Mouse (Mus musculus): ENCODE data around the gene Hist2h2be.
"Not testable (repeated sequence)": the region's sequence is repeated elsewhere in the genome, so short reads cannot be mapped to it uniquely, and the experiment has no call there.

Hist2h2be gene

GRCm38 (mm10) chr3:96220765-96221639, at the start of gene Hist2h2be, which contains the start of gene Hist2h2ac:
Gene Hist2h2be (plus strand): TSS chr3:96221119.
Gene Hist2h2ac (minus strand): TSS chr3:96220880.
- peak; percentile 88 to 93 for DNase-seq (ENCODE audit: low spot score in 2 of 2)

GRCm38 (mm10) chr3:96171583-96172196, 49.2 kb upstream of the Hist2h2be start:
- peak in 1 of 2 experiments; percentile 61 for DNase-seq (ENCODE audit: low spot score in 2 of 2)

- DNase-seq (ENCODE audit: low spot score in 2 of 2): peak; percentile 76 to 84
Measured at GRCm38 (mm10) chr3:96172197-96173178, 48.4 kb upstream of the Hist2h2be start, which contains the start of gene Sf3b4. Gene Sf3b4 (plus strand): TSS chr3:96172332.

GRCm38 (mm10) chr3:96173185-96173584, 47.7 kb upstream of the Hist2h2be start:
- DNase-seq (ENCODE audit: low spot score in 2 of 2): no peak

- DNase-seq (ENCODE audit: low spot score in 2 of 2): not testable (repeated sequence)
Measured at GRCm38 (mm10) chr3:96174042-96174441, 46.9 kb upstream of the Hist2h2be start.

GRCm38 (mm10) chr3:96175251-96175650, 45.7 kb upstream of the Hist2h2be start:
- DNase-seq (ENCODE audit: low spot score in 2 of 2): no peak

- no peak for DNase-seq (ENCODE audit: low spot score in 2 of 2)
Measured at GRCm38 (mm10) chr3:96178427-96178826, 42.5 kb upstream of the Hist2h2be start.

GRCm38 (mm10) chr3:96178902-96179301, 42.0 kb upstream of the Hist2h2be start:
- DNase-seq (ENCODE audit: low spot score in 2 of 2): no peak

- no peak for DNase-seq (ENCODE audit: low spot score in 2 of 2)
Measured at GRCm38 (mm10) chr3:96179531-96179930, 41.4 kb upstream of the Hist2h2be start.

GRCm38 (mm10) chr3:96180727-96181477, 40.0 kb upstream of the Hist2h2be start, which contains the start of gene Sv2a:
Gene Sv2a (plus strand): TSS chr3:96181151.
- DNase-seq (ENCODE audit: low spot score in 2 of 2): peak; percentile 69 to 78

- DNase-seq (ENCODE audit: low spot score in 2 of 2): peak in 1 of 2 experiments; percentile 44
Measured at GRCm38 (mm10) chr3:96181510-96182381, 39.2 kb upstream of the Hist2h2be start.

- peak; percentile 48 to 58 for DNase-seq (ENCODE audit: low spot score in 2 of 2)
Measured at GRCm38 (mm10) chr3:96182382-96182776, 38.5 kb upstream of the Hist2h2be start.

- DNase-seq (ENCODE audit: low spot score in 2 of 2): no peak
Measured at GRCm38 (mm10) chr3:96192977-96193376, 27.9 kb upstream of the Hist2h2be start.

GRCm38 (mm10) chr3:96194966-96195365, 26.0 kb upstream of the Hist2h2be start:
- DNase-seq (ENCODE audit: low spot score in 2 of 2): no peak

- DNase-seq (ENCODE audit: low spot score in 2 of 2): no peak
Measured at GRCm38 (mm10) chr3:96195616-96196313, 25.2 kb upstream of the Hist2h2be start.

- DNase-seq (ENCODE audit: low spot score in 2 of 2): peak in 1 of 2 experiments; percentile 29
Measured at GRCm38 (mm10) chr3:96196437-96197128, 24.3 kb upstream of the Hist2h2be start.

- DNase-seq (ENCODE audit: low spot score in 2 of 2): peak; percentile 92 to 95
Measured at GRCm38 (mm10) chr3:96197129-96197749, 23.7 kb upstream of the Hist2h2be start.

GRCm38 (mm10) chr3:96198181-96198580, 22.7 kb upstream of the Hist2h2be start:
- DNase-seq (ENCODE audit: low spot score in 2 of 2): no peak
